ENCODE assay signal across 11 mouse cellular contexts in genomic region chr1:152410657-152411056, GRCm38 (mm10). TPM values are rescaled to one million over a fixed set of nuclear protein-coding genes. Genes with fewer than 3 reads are reported as not detected.
A peak's percentile ranks its signal among the peaks of the same experiment; 100 is the strongest.
DNase-seq lines count a peak whose midpoint lies in the region.
"Had no signal": no experiment of that assay in that cellular context is flagged by ENCODE, and none has a peak within 500 bp of the region (broad histone marks: within the 10 kb centered on the region; RNA-seq: fewer than 3 reads in every experiment).

No protein-coding gene starts in this region.

- peak; percentile 21 to 31 for DNase-seq in heart, postnatal 36 days
- no peak for DNase-seq in heart, adult 8-10 months (ENCODE audit: low spot score)
- DNase-seq in cerebellum, adult 18-20 months, result peak; percentile 74 to 81
- peak; percentile 61 for DNase-seq in fat pad, adult 2 months (ENCODE audit: extremely low read depth, low read depth, low spot score)
- peak; percentile 78 to 79 for DNase-seq in right cerebral cortex, postnatal 10 days (ENCODE audit: low spot score in 2 of 2)
- no peak for DNase-seq in spleen, adult 18-20 months
- no peak for DNase-seq in MN1 (ENCODE audit: low spot score)
- DNase-seq: embryo, embryonic 11 days; kidney, postnatal 4 days; thymus, postnatal 25 days had no signal

- intact Hi-C loops in heart, postnatal 36 days (cut with DNase I), result no loop called here

RNA-seq across cellular contexts. Expression of gene Colgalt2, which starts 11.0 kb away (rescaled TPM):
- total RNA-seq in heart, postnatal 36 days (2021), result 1 to 10 TPM; 3.3 to 3.7 TPM
- 1 to 10 TPM; 2.6 to 3.2 (median 2.7) TPM for total RNA-seq in heart, adult 8-10 months (2022)
- total RNA-seq: megakaryocyte, adult 5-6 weeks had no signal

RNA-seq across cellular contexts. Expression of gene Tsen15, which starts 24.2 kb away (rescaled TPM):
- 10 to 100 TPM; 15.2 to 20.2 TPM for total RNA-seq in heart, postnatal 36 days (2021)
- 10 to 100 TPM; 17.3 to 23.2 (median 20.7) TPM for total RNA-seq in heart, adult 8-10 months (2022)

Comparison
In these comparisons a context has a peak if more than half of its experiments do, and no peak if none do; other contexts are left out.
1. DNase-seq: peak in heart, postnatal 36 days (2 of 2), cerebellum, adult 18-20 months (2 of 2), fat pad, adult 2 months (single experiment) and right cerebral cortex, postnatal 10 days (2 of 2); none in heart, adult 8-10 months (single experiment), spleen, adult 18-20 months (0 of 2) and MN1 (single experiment).